Mouse (Mus musculus) liver, embryonic 14.5 days (tissue): ENCODE measurements around the gene Itgb1bp1.

Experiments used
- CTCF ChIP-seq: IDR thresholded peaks from 2 replicates; pipeline ENCODE4 v1.5.1; 2016; ENCODE audit warnings: antibody characterized with exemption, low read depth, control low read depth
- EP300 ChIP-seq: IDR thresholded peaks from 2 replicates; pipeline ENCODE4 v1.6.1; 2016; ENCODE audit warnings: antibody characterized with exemption, low read depth

DNA sequence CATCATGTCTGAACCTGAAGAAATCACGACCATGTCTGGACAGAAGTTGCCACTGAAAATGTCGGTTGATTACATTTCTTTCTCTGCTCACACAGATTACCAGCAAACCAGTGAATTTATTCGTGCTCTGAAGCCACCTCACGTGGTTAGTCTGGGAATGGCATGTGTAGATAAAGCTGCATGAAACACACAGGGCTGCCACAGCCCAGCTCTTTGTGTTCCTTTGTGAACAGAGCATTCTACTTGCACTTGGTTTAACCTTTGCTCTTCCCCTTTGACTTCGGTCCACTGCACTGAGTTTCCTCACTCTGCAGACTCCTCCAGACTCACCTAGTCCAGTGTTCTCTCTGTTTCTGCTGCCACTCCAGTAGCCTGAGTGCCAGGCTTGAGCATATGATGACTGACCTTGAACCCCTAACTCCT lies 16.3 kb upstream of the Itgb1bp1 start:
- TF ChIP-seq EP300 = peak; percentile 52
- 0 out of 2 replicates have a peak, but pooled peaks have one; percentile 6 for TF ChIP-seq CTCF
